Mouse (Mus musculus) cerebral cortex, adult 2 months (tissue): ENCODE results near the gene Tbc1d19.

Experiments used
- WGBS: fragments of 180-500 bp; shearing (Covaris S2); methylation state at CpG from one replicate; pipeline ENCODE4 v1.1.7; 2018; 5-methylcytosine and 5-hydroxymethylcytosine counted together

The Tbc1d19 gene

GRCm38 (mm10) chr5:53909201-53909600 is 99.8 kb downstream of the Tbc1d19 start:
- WGBS, result 97% methylated on average over 3 of the region's 3 CpGs

GRCm38 (mm10) chr5:53920416-53920815 is 111.0 kb downstream of the Tbc1d19 start:
- WGBS, result 87% methylated on average over 2 of the region's 2 CpGs

GRCm38 (mm10) chr5:53922149-53922904 is 112.9 kb downstream of the Tbc1d19 start:
- WGBS, result 59% methylated on average over 10 of the region's 10 CpGs

- 68% methylated on average over 4 of the region's 4 CpGs for WGBS
Measured at GRCm38 (mm10) chr5:53924005-53924404, 114.6 kb downstream of the Tbc1d19 start.

GRCm38 (mm10) chr5:53926301-53926855 is 117.0 kb downstream of the Tbc1d19 start:
- 80% methylated on average over 11 of the region's 11 CpGs for WGBS

- WGBS, result 63% methylated on average over 7 of the region's 7 CpGs
Measured at GRCm38 (mm10) chr5:53927886-53928285, 118.5 kb downstream of the Tbc1d19 start.

GRCm38 (mm10) chr5:53928537-53928936 is 119.1 kb downstream of the Tbc1d19 start:
- 82% methylated on average over 4 of the region's 4 CpGs for WGBS

GRCm38 (mm10) chr5:53929205-53929614 is 119.8 kb downstream of the Tbc1d19 start:
- WGBS, result 53% methylated on average over 10 of the region's 10 CpGs

GRCm38 (mm10) chr5:53929814-53930213 is 120.4 kb downstream of the Tbc1d19 start:
- 77% methylated on average over 6 of the region's 6 CpGs for WGBS

- WGBS, result 83% methylated on average over 5 of the region's 5 CpGs
Measured at GRCm38 (mm10) chr5:53931011-53931410, 121.6 kb downstream of the Tbc1d19 start.

GRCm38 (mm10) chr5:53933628-53934027 is 124.2 kb downstream of the Tbc1d19 start:
- 33% methylated on average over 7 of the region's 7 CpGs for WGBS

GRCm38 (mm10) chr5:53934040-53934439 is 124.6 kb downstream of the Tbc1d19 start:
- WGBS, result 91% methylated on average over 2 of the region's 2 CpGs

GRCm38 (mm10) chr5:53934826-53935225 is 125.4 kb downstream of the Tbc1d19 start:
- 90% methylated on average over 1 of the region's 1 CpGs for WGBS

GRCm38 (mm10) chr5:53937187-53937586 is 127.8 kb downstream of the Tbc1d19 start:
- 85% methylated on average over 4 of the region's 4 CpGs for WGBS

GRCm38 (mm10) chr5:53939026-53939425 is 129.6 kb downstream of the Tbc1d19 start:
- WGBS, result 86% methylated on average over 7 of the region's 7 CpGs

- WGBS, result 52% methylated on average over 11 of the region's 11 CpGs
Measured at GRCm38 (mm10) chr5:53941322-53942024, 132.1 kb downstream of the Tbc1d19 start.

- WGBS, result 55% methylated on average over 4 of the region's 4 CpGs
Measured at GRCm38 (mm10) chr5:53942332-53942731, 132.9 kb downstream of the Tbc1d19 start.

- WGBS, result 81% methylated on average over 11 of the region's 11 CpGs
Measured at GRCm38 (mm10) chr5:53943321-53943857, 134.0 kb downstream of the Tbc1d19 start.

- 62% methylated on average over 8 of the region's 8 CpGs for WGBS
Measured at GRCm38 (mm10) chr5:53946747-53947146, 137.3 kb downstream of the Tbc1d19 start.

GRCm38 (mm10) chr5:53947549-53948183 is 138.3 kb downstream of the Tbc1d19 start:
- WGBS, result 26% methylated on average over 9 of the region's 9 CpGs

GRCm38 (mm10) chr5:53948606-53949266 is 139.3 kb downstream of the Tbc1d19 start:
- 79% methylated on average over 8 of the region's 8 CpGs for WGBS
